Mouse (Mus musculus): Measurements from ENCODE around the gene Tomm40l.

DNA sequence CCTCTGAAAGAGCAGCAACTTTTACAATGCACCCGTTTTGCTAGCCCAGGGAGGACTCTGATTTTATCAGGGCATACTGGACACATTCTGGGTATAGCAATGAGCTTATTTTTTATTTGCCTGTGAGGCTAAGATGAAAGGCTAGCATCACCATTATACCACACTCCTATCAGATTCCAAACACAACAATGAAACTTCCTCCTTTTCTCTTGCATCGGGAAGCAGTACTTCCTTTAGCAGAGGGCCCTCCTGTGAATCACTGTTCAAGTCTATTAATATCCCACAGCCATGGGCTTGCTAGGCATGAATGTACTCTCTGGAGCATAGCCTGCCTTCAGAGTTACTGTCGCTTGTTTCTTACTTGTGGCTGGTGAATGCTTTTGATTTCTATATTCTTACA, 51.2 kb downstream of the Tomm40l start:
- no peak for TF ChIP-seq CTCF (IDR thresholded peaks at IDR 0.05; ENCODE audit: low read depth, low read length)
- no peak for TF ChIP-seq GATA1 (IDR thresholded peaks at IDR 0.05; ENCODE audit: borderline replicate concordance, low read length)
